Mouse (Mus musculus) urinary bladder, adult 18-20 months (tissue): ENCODE results near the gene Afdn.
"Not testable (repeated sequence)": the region's sequence is repeated elsewhere in the genome, so short reads cannot be mapped to it uniquely, and the experiment has no call there.

Source experiments
- DNase-seq, 2 experiments: peaks; one replicate each; pipeline ENCODE4 v3.0.0; 2022; ENCODE audit warnings: low spot score in 2 of 2, mixed read lengths in 2 of 2

Gene Afdn

GRCm38 (mm10) chr17:13738916-13739315 is 21.4 kb upstream of the Afdn start:
- DNase-seq = no peak

GRCm38 (mm10) chr17:13739981-13740380 is 20.4 kb upstream of the Afdn start:
- DNase-seq = no peak

GRCm38 (mm10) chr17:13740796-13741195 is 19.5 kb upstream of the Afdn start:
- DNase-seq = no peak

GRCm38 (mm10) chr17:13741611-13742010 is 18.7 kb upstream of the Afdn start:
- DNase-seq = no peak

DNA sequence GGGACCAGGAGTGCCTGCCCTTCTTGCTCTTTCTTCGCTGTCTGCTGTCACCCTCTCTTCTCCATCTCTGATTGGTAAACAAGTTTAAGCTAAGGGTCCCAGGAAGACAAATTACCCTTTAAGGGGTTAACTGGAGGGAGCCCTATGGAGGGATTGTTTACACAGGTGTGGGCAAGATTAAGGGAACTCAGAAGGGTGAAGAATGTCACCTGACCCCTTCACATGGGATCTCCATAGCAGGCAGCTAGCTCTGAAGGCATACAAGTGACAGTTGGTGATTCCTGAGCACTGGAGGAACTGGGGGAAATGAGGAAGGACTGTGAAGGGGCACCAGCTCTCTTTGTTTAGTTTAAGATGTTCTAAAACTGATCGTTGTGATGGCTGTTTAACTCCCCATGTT is 18.0 kb upstream of the Afdn start:
- DNase-seq = no peak

DNA sequence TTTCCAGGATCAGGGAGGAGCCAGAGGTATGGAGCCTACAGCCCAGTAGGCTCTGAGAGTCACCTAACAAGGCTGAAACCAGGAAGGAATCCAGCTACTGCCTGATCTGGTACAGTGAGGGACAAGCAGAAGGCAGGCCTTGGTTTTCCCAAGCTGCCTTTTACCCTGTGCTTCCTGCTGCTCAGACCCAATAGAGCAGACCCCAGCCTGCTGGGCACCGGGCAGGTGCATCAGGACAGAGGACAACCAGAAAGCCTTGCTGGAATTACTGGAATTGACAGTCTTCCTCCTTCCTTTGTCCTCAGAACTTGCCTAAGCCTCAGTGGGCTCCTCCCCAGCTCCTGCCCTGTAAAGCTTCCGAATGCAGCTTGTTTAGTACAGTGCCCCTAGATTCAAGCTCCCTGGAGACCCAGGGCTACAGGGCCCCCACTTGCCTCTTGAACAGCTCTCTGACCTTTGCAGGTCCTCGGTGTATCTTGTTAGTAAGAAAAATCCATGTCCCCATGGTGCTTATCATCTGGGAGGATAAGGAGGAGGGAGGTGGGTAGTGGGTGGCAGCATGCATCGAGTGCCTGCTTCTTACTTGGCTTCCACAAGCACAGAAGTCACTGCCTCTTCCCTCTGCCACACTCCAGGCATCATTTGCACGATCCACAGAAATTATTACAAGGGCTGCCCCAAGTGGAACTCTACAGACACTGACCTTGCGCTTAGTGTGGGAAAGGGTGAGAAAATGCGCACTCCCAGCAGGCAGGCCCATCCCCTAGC is 17.2 kb upstream of the Afdn start:
- no peak for DNase-seq

- peak; percentile 33 to 67 for DNase-seq
Measured at GRCm38 (mm10) chr17:13743709-13744079, 16.6 kb upstream of the Afdn start.

DNA sequence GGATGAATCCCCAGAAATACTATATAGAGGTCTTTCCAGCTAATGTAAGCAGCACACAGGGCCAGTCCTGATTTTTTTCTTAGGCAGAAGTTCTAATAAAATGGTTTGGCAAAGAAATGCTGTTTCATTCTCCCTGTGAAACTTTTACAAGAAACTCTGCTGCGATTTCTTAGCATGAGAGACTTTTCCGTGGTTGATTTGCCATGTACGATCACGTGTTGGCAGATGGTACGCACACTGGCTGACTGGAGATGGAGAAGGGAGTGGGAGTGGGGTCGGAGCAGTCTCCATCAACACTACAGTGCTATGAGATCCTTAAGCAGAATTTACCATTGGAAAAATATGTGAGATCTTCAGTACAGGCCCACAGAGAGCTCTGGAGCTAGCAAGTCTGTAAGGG is 16.1 kb upstream of the Afdn start:
- DNase-seq = no peak

DNA sequence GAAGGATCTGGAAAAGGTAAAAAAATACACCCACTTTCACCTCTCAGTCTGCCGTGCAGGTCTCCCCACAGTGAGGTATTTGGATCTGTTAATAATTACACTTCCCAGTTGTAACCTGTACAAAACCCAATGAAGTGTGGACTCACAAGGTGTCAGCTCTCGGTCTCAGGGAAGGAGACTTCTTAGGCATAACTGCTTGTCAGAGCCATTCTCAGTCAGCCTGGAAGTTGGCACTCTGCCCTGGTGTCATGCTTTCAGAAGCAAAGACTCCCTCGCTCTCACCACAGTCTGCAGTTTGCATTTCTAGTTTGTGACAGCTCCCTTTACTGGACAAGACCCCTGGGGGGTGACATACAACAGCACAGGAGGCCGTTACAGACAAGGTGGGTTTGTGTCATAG is 15.5 kb upstream of the Afdn start:
- DNase-seq = no peak

- DNase-seq = no peak
Measured at GRCm38 (mm10) chr17:13745373-13745772, 15.0 kb upstream of the Afdn start.

DNA sequence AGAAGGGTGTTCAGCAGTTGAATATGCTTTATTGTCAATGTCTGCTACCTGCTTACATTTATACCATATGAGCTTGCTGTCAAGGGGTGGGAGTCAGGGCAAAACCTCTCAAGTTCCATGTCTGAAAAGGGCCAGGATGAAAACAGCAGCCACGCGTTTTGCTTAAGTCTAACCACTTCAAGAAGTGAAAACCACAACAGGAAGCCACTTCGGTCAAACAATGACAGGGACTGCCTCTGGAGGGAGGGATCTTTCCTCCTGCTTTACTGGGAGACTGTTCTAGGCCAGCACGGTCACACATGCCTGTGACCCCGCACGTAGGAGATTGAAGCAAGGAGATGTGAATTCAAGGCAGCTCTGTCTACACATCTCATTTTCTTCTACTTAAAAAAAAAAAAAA is 14.0 kb upstream of the Afdn start:
- no peak for DNase-seq

DNA sequence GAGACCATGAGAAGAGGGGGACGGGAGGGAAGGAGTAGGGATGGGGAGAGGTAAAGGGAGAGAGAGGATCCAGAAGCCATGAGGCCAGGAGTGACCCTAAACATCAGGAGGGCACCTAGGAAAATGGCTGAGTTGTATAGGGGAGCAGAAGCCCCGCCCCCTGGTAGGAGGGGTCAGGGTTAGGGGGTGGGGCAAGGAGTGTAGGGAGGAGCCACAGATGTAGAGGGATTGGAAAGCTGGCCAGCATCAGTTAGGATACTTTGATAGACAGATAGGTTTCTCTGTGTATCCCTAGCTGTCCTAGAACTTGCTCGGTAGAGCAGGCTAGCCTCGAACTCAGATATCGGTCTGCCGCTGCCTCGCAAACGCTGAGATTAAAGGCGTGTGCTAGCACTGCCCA is 12.7 kb upstream of the Afdn start:
- no peak for DNase-seq

DNA sequence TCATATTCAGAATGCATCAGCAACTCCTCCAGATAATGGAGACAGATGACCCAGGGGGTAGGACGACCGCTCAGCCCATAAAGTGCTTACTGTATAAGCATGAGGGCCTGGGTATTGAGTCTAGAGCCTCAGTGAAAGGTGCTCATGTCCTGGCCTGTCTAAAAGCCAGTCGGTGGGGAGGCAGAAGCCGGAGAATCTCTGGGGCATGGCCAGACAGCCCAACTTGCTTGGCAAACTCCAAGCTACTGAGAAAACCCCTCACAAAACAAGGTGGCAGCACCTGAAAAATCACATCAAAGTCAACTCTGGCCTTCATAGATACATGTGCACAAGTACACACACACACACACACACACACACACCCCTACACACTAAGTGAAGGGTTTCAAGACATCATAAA is 11.3 kb upstream of the Afdn start:
- no peak for DNase-seq

DNA sequence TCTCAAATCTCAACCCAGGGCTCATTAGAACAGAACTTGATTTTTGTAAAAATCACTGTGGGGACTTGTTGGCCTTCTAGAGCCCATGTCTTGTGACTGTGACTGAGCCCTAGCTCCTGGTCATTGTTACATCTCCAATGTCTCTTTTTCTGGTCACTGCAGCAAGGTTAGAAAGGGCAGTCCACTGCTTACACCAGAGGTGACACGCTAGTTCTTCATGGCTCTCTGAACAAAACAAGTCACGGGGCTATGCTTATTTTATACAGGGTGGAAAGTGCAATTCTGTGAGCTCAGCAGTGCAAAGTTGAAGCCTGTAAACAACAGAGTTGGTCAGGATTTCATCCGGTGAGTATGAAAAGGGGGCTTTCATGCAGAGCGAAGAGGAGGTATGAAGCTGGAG is 6.4 kb upstream of the Afdn start:
- DNase-seq = no peak

DNA sequence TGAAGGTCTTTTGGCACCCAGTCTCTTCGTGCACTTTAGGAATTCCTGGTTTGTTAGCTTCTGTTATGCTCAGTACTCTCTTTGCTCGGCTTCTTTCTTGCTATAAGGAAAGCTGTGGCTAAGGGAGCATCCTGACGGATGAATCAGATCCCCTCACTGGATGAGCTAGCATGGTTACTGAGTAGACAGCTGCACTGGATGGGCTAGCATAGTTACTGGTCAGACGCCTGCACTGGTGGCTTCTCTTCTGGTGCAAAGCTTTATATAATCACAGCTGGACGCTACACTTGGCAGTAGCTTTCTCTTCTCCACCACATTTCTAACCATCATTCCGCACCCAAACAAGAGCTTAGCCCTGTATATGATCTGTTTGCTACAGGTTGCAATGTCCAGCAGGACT is 5.4 kb upstream of the Afdn start:
- DNase-seq = no peak

DNA sequence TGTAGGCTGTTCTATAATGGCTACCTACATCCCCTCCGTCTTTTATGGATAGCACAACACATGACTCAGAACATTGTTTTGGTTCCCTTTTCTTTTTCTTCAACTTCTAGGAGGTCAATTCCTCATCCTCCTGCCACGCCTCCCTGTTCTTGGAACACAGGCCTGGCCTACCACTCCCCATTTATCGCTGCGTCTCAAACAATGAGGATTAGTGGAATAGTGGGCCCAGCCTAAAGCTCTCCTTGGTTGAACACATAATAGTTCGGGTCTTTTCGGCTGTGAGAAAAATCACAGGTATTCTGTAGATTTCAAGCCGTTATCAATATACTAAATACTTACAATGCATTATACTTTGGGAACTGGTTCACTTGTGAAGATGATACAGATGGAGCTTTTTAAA is 1.8 kb upstream of the Afdn start:
- DNase-seq = no peak

DNA sequence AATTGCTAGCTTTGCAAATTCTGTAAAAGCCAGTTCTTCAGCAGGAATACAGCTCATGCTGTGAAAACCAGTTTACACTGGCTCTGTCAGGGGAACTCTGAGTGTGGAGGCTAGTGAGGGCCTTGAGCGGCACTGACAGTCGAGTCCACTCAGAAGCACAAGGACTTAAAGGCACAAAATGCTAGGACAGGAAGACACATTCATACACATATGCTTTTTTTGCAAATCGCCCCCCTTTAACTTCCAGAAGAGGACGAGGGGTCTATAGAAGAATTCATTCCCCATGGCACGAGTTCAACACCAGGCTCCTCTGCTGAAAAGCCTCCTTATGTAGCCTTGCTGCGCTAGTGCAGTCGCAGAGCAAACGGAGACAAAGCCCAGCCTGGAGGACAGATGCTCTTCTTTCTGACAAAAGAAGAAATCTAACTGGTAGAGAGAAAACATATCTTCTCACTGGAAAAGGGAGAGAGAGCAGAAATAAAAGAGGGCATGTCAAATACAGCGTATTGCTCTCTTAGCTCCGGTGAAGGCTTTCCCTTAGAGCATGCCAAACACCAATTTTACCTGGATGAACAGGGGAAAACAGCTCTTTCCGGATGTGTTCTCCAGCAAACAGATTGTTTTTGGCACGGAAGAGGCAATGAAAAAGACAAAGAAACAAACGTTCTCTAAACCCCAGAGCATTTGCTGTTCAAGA is 1.0 kb upstream of the Afdn start:
- no peak for DNase-seq

- DNase-seq = peak in 1 of 2 experiments; percentile 11
Measured at GRCm38 (mm10) chr17:13760675-13761178, 388 bp downstream of the Afdn start.

DNA sequence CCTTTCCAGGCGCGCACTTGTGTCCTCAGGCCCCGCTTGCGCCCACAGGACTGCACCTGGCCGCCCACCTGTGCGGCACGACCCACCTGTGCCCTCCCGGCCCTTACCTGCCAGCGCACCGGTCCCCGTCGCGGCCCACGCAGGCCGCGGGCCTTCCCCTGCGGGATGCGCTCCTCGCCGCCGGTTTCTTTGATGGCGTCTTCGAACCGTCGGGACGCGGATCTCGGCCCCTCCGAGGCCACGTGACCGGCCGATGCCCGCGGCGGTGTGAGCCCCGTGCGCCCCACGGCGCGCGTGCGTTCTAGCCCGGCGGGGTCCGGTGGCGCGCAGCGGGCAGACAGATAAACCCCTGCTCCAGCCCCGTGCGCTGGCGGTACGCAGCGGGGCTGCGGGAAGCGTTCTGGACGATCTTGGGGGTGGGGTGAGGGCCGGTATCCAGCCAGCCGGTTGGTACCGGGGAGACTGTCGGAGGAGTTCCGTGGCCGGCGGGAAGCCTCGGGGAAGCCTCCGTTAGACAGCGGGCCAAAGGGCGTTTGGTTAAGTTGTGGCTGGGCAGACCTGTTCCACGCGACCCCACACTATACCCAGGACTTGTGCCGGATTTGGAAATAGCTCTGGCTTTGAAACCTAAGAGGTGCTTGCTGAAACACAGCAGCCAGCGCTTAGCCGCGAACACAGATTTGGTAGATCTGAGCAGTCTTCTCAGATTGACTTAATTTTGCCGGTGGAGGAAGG is 1.0 kb downstream of the Afdn start, which contains the start of gene Tcte2:
Gene Tcte2, minus strand, starts transcription at position 647 of the 735 bp plus-strand sequence.
- peak in 1 of 2 experiments; percentile 50 for DNase-seq

- no peak for DNase-seq
Measured at GRCm38 (mm10) chr17:13763819-13764218, 3.5 kb downstream of the Afdn start.

- not testable (repeated sequence) for DNase-seq
Measured at GRCm38 (mm10) chr17:13764911-13765310, 4.6 kb downstream of the Afdn start.

DNA sequence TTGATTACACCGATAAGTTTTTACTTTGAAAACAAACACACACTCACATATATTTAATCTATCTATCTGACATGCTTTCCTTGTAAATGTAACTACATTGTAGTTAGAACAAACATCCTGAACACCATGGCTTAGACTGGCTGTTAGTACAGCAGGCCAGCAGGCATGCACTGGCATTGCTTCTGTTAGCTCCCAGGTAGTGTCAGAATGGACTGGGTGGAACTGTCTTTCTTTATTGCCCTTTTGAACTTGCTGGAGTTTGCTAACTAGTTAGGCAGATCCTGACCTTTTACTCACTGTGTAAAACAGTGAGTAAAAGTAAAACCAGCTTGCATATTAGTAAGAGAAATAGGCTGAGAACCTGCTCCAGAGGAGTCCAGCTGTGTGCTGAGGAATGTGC is 8.2 kb downstream of the Afdn start:
- DNase-seq = no peak
